Mouse (Mus musculus): ENCODE data around the gene Tnpo3. TPM values are rescaled to one million over a fixed set of nuclear protein-coding genes. Genes with fewer than 3 reads are reported as not detected.

Tnpo3 gene
- total and polyA plus RNA-seq, 3 experiments = 64.9 to 148 (median 139) TPM

DNA sequence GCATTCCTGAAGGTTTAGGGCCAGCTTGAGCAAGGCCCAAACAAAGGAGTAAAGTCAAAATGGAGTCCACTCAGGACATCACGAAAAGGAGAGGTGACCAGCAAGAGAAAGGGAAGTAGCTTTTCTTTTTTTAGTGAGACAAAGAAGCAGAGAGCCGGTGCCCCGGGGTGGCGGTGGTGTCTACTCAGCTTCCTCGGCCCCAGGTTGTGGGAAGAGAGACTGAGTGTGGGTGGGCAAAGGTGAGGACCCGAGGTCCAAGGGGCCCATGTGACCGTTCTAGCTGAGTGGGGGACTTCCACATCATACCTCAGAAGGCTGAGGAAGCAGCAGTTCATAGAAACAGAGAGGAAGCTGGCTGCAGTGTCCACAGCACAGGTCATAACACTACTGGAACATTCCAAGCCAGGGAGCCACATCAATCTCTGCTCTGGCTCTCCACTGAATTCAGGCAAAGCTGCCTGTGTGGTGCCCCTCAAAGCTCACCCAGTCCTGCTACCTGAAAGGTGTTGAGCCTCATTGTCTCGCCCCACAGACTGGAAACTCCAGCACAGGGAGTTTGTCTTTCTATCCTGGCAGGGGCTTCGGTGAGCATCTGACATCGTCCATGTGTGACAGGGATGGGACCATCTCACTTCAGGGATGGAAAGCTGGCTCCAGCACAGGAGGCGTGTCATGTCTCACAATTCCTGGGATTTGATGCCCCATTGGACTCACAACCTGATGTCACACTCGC, 86.2 kb downstream of the Tnpo3 start:
- Histone ChIP-seq H3K27me3 (ENCODE audit: control insufficient read depth in 1 of 2, insufficient read depth in 2 of 2, low read length in 2 of 2) (peaks cover 0 to 3% of the 10 kb centered on the region in 2 experiments; a peak in 2 of 4 replicates), H3K9ac (ENCODE audit: control insufficient read depth, low read depth, low read length, poor library complexity, severe bottlenecking) (no peak overlapping the region), H3K9me3 (replicated peaks; ENCODE audit: insufficient read depth, low read length) (no peaks in the 10 kb centered on the region), H3K4me1 (ENCODE audit: control insufficient read depth in 1 of 2, insufficient read depth in 2 of 2, low read length in 2 of 2) (peaks cover 0 to 12% of the 10 kb centered on the region in 2 experiments; a peak in 3 of 4 replicates), H3K79me2 (ENCODE audit: control insufficient read depth, insufficient read depth, low read length, poor library complexity) (no peaks in the 10 kb centered on the region; the same call in 1 of the 2 replicates), H3K36me3 (ENCODE audit: control insufficient read depth in 1 of 2, insufficient read depth in 2 of 2, low read length in 2 of 2) (peaks cover 0 to 7% of the 10 kb centered on the region in 2 experiments; a peak in 2 of 4 replicates), H3K4me3 (ENCODE audit: control insufficient read depth in 1 of 2, insufficient read depth in 1 of 2, low read depth in 2 of 2, low read length in 2 of 2) (no peak overlapping the region), H3K27ac (ENCODE audit: control insufficient read depth, low read depth, low read length) (no peak overlapping the region)
- TF ChIP-seq ELF1 (IDR thresholded peaks at IDR 0.05; ENCODE audit: low read depth, low read length) = no peak
- no peak for TF ChIP-seq GABPA (IDR thresholded peaks at IDR 0.05; ENCODE audit: low read depth, low read length)
- no peak for TF ChIP-seq TCF12 (IDR thresholded peaks at IDR 0.05; ENCODE audit: low read depth, low read length)
- no peak for TF ChIP-seq ETS1 (IDR thresholded peaks at IDR 0.05; ENCODE audit: low read depth, low read length)
- no peak for TF ChIP-seq GATA1 (IDR thresholded peaks at IDR 0.05; ENCODE audit: low read depth, low read length)
- no peak for TF ChIP-seq RAD21 (IDR thresholded peaks at IDR 0.05; ENCODE audit: low read depth, low read length)
- TF ChIP-seq MXI1 (IDR thresholded peaks at IDR 0.05; ENCODE audit: low read depth, low read length) = no peak
- no peak for TF ChIP-seq MYC (IDR thresholded peaks at IDR 0.05; ENCODE audit: low read depth, low read length)
- no peak for TF ChIP-seq POLR2A (IDR thresholded peaks at IDR 0.05; ENCODE audit: control insufficient read depth in 1 of 2, insufficient read depth in 1 of 2, low read depth in 1 of 2, low read length in 2 of 2, poor library complexity in 1 of 2)
- TF ChIP-seq MEF2A (IDR thresholded peaks at IDR 0.05; ENCODE audit: extremely low read depth, insufficient replicate concordance, low read depth, low read length, poor library complexity, severe bottlenecking) = no peak
- no peak for TF ChIP-seq USF2 (IDR thresholded peaks at IDR 0.05; ENCODE audit: borderline replicate concordance in 1 of 2, insufficient read depth in 1 of 2, low read depth in 1 of 2, low read length in 2 of 2)
- no peak for TF ChIP-seq E2F4 (IDR thresholded peaks at IDR 0.05; ENCODE audit: borderline replicate concordance, low read depth, low read length)
- DNase-seq (ENCODE audit: low read depth, low spot score) = no peak

DNA sequence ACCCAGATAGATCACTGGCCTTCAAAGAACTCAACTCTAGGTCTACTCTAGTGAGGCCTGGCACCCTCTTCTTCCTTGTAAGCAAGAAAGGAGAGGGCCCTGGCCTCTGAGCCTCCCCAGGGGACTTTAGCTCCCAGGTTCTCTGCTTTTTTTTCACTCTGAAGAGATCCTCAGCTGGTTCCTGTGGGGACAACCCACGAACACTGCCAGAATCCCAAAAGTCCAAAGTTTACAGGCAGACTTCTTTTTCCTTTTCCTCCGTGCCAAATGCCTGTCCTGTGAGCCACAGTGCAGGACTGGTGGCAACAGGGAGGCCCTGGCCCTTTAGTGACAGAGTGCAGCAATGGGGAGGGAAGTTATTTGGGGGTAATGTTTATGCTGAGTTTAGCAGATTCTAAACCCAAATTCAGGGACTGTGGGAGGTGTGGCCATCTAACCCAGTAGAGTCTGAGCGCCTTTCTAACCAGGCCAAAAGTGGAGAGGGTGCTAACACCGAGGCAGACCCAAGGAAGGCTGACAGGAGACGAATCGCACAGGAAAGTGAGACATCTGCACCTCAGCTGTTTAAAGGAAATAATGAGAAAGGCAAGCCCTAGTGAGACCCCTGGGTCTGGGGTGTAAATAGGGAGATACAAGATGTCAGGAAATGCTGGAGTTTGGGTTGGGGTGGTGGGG, 86.9 kb downstream of the Tnpo3 start:
- Histone ChIP-seq H3K4me3 (ENCODE audit: control insufficient read depth in 1 of 2, insufficient read depth in 1 of 2, low read depth in 2 of 2, low read length in 2 of 2) (no peak overlapping the region), H3K27ac (ENCODE audit: control insufficient read depth, low read depth, low read length) (no peak overlapping the region), H3K36me3 (ENCODE audit: control insufficient read depth in 1 of 2, insufficient read depth in 2 of 2, low read length in 2 of 2) (peaks cover 0 to 7% of the 10 kb centered on the region in 2 experiments; a peak in 2 of 4 replicates), H3K9ac (ENCODE audit: control insufficient read depth, low read depth, low read length, poor library complexity, severe bottlenecking) (no peak overlapping the region), H3K9me3 (replicated peaks; ENCODE audit: insufficient read depth, low read length) (no peaks in the 10 kb centered on the region), H3K4me1 (ENCODE audit: control insufficient read depth in 1 of 2, insufficient read depth in 2 of 2, low read length in 2 of 2) (peaks cover 0 to 12% of the 10 kb centered on the region in 2 experiments; a peak in 3 of 4 replicates), H3K27me3 (ENCODE audit: control insufficient read depth in 1 of 2, insufficient read depth in 2 of 2, low read length in 2 of 2) (peaks cover 0 to 3% of the 10 kb centered on the region in 2 experiments; a peak in 2 of 4 replicates), H3K79me2 (ENCODE audit: control insufficient read depth, insufficient read depth, low read length, poor library complexity) (no peaks in the 10 kb centered on the region; the same call in 1 of the 2 replicates)
- TF ChIP-seq CHD2 (IDR thresholded peaks at IDR 0.05; ENCODE audit: low read length) = no peak
- TF ChIP-seq TBP (IDR thresholded peaks at IDR 0.05; ENCODE audit: low read depth, low read length) = no peak
- TF ChIP-seq ZKSCAN1 (IDR thresholded peaks at IDR 0.05; ENCODE audit: low read depth, low read length) = no peak
- DNase-seq (ENCODE audit: low read depth, low spot score) = no peak

Data from MEL (cell line).